Mouse (Mus musculus) frontal cortex, postnatal 10 days (tissue): ENCODE measurements around the gene Ephb2.

ENCODE experiments used
- DNase-seq, 2 experiments: peaks; one replicate each; pipeline ENCODE4 v3.0.0; 2022; ENCODE audit warnings: low spot score in 2 of 2, mixed read lengths in 1 of 2

Gene Ephb2

GRCm38 (mm10) chr4:136761713-136762380 is 73.9 kb downstream of the Ephb2 start:
- DNase-seq, result no peak

- DNase-seq, result no peak
Measured at GRCm38 (mm10) chr4:136760882-136761281, 74.9 kb downstream of the Ephb2 start.

GRCm38 (mm10) chr4:136757096-136757495 is 78.7 kb downstream of the Ephb2 start:
- DNase-seq, result no peak

GRCm38 (mm10) chr4:136756486-136756885 is 79.3 kb downstream of the Ephb2 start:
- DNase-seq, result no peak

GRCm38 (mm10) chr4:136755364-136755811 is 80.4 kb downstream of the Ephb2 start:
- peak in 1 of 2 experiments; percentile 56 for DNase-seq

GRCm38 (mm10) chr4:136754256-136754655 is 81.5 kb downstream of the Ephb2 start:
- DNase-seq, result no peak

- no peak for DNase-seq
Measured at GRCm38 (mm10) chr4:136751355-136752020, 84.3 kb downstream of the Ephb2 start.

- no peak for DNase-seq
Measured at GRCm38 (mm10) chr4:136750578-136751338, 85.0 kb downstream of the Ephb2 start.

- DNase-seq, result peak; percentile 41 to 49
Measured at GRCm38 (mm10) chr4:136749851-136750577, 85.8 kb downstream of the Ephb2 start.

GRCm38 (mm10) chr4:136749431-136749830 is 86.4 kb downstream of the Ephb2 start:
- no peak for DNase-seq

- no peak for DNase-seq
Measured at GRCm38 (mm10) chr4:136748842-136749392, 86.9 kb downstream of the Ephb2 start.

- no peak for DNase-seq
Measured at GRCm38 (mm10) chr4:136746516-136746915, 89.3 kb downstream of the Ephb2 start.

GRCm38 (mm10) chr4:136742677-136743076 is 93.1 kb downstream of the Ephb2 start:
- DNase-seq, result no peak

- DNase-seq, result peak; percentile 76 to 82
Measured at GRCm38 (mm10) chr4:136741840-136742239, 93.9 kb downstream of the Ephb2 start.

GRCm38 (mm10) chr4:136740963-136741362 is 94.8 kb downstream of the Ephb2 start:
- DNase-seq, result no peak

GRCm38 (mm10) chr4:136739189-136739588 is 96.6 kb downstream of the Ephb2 start:
- DNase-seq, result no peak

- no peak for DNase-seq
Measured at GRCm38 (mm10) chr4:136738291-136738690, 97.5 kb downstream of the Ephb2 start.

GRCm38 (mm10) chr4:136735856-136736255 is 99.9 kb downstream of the Ephb2 start:
- DNase-seq, result no peak

- DNase-seq, result no peak
Measured at GRCm38 (mm10) chr4:136734210-136734803, 101.5 kb downstream of the Ephb2 start.

- no peak for DNase-seq
Measured at GRCm38 (mm10) chr4:136733217-136733865, 102.4 kb downstream of the Ephb2 start.
